Mouse (Mus musculus): ENCODE measurements around the gene Tmem132b. TPM values are rescaled to one million over a fixed set of nuclear protein-coding genes. Genes with fewer than 3 reads are reported as not detected.
"Not testable (repeated sequence)": the region's sequence is repeated elsewhere in the genome, so short reads cannot be mapped to it uniquely, and the experiment has no call there.

The Tmem132b gene
- polyA plus RNA-seq, 1 experiment, result 0.01 TPM

GRCm38 (mm10) chr5:125486088-125486487 lies 45.5 kb upstream of the Tmem132b start:
- no peak overlapping the region for H3K4me3 ChIP-seq
- no peak overlapping the region for H3K4me2 ChIP-seq (ENCODE audit: low read depth)
- TF ChIP-seq REST (IDR thresholded peaks at IDR 0.05; ENCODE audit: insufficient read depth, insufficient read length), result no peak
- TF ChIP-seq USF1 (IDR thresholded peaks at IDR 0.05; ENCODE audit: low read depth), result no peak
- no peak for TF ChIP-seq MYOG (IDR thresholded peaks at IDR 0.05; ENCODE audit: control insufficient read depth in 1 of 3, insufficient read depth in 1 of 3, insufficient read length in 2 of 3, low read depth in 2 of 3)
- TF ChIP-seq CEBPB (IDR thresholded peaks at IDR 0.05; ENCODE audit: insufficient read depth, poor library complexity, severe bottlenecking), result no peak
- TF ChIP-seq MAX (IDR thresholded peaks at IDR 0.05; ENCODE audit: low read depth), result no peak
- TF ChIP-seq E2F4 (IDR thresholded peaks at IDR 0.05; ENCODE audit: insufficient read depth), result no peak
- no peak for TF ChIP-seq TCF3 (IDR thresholded peaks at IDR 0.05; ENCODE audit: insufficient read length, low read depth)
- TF ChIP-seq MYOD1 (IDR thresholded peaks at IDR 0.05; ENCODE audit: control insufficient read depth in 1 of 3, insufficient read length in 2 of 3, low read depth in 2 of 3), result no peak
- no peak for TF ChIP-seq SRF (IDR thresholded peaks at IDR 0.05; ENCODE audit: control insufficient read depth, insufficient read length, low read depth)
- TF ChIP-seq POLR2AphosphoS2 (IDR thresholded peaks at IDR 0.05; ENCODE audit: insufficient read length, low read depth), result no peak
- peaks cover 21% of the 10 kb centered on the region for H3K79me2 ChIP-seq (ENCODE audit: control insufficient read depth, insufficient read depth)
- H3K27me3 ChIP-seq (ENCODE audit: control insufficient read depth, insufficient read depth, insufficient read length), result no peaks in the 10 kb centered on the region
- H3ac ChIP-seq (ENCODE audit: control insufficient read depth, insufficient read length), result no peak overlapping the region
- H3K36me3 ChIP-seq (ENCODE audit: control insufficient read depth, insufficient read depth), result peaks cover 40% of the 10 kb centered on the region

- Histone ChIP-seq H3K4me2 (ENCODE audit: low read depth) (no peak overlapping the region), H3K79me2 (ENCODE audit: control insufficient read depth, insufficient read depth) (peaks cover 6% of the 10 kb centered on the region), H3K27me3 (ENCODE audit: control insufficient read depth, insufficient read depth, insufficient read length) (no peaks in the 10 kb centered on the region), H3K36me3 (ENCODE audit: control insufficient read depth, insufficient read depth) (peaks cover 35% of the 10 kb centered on the region), H3K4me3 (no peak overlapping the region), H3ac (ENCODE audit: control insufficient read depth, insufficient read length) (no peak overlapping the region)
- peak in 1 of 3 experiments; percentile 34 for TF ChIP-seq MYOD1 (IDR thresholded peaks at IDR 0.05; ENCODE audit: control insufficient read depth in 1 of 3, insufficient read length in 2 of 3, low read depth in 2 of 3)
- peak in 1 of 3 experiments; percentile 56 for TF ChIP-seq MYOG (IDR thresholded peaks at IDR 0.05; ENCODE audit: control insufficient read depth in 1 of 3, insufficient read depth in 1 of 3, insufficient read length in 2 of 3, low read depth in 2 of 3)
- TF ChIP-seq POLR2AphosphoS2 (IDR thresholded peaks at IDR 0.05; ENCODE audit: insufficient read length, low read depth), result no peak
- TF ChIP-seq USF1 (IDR thresholded peaks at IDR 0.05; ENCODE audit: low read depth), result no peak
- peak; percentile 6 for TF ChIP-seq POLR2A (IDR thresholded peaks at IDR 0.05; ENCODE audit: insufficient read length, low read depth)
- TF ChIP-seq TCF12 (IDR thresholded peaks at IDR 0.05; ENCODE audit: insufficient read depth, poor library complexity, severe bottlenecking), result no peak
Measured at GRCm38 (mm10) chr5:125487375-125488115, 44.0 kb upstream of the Tmem132b start.

- Histone ChIP-seq H3K36me3 (ENCODE audit: control insufficient read depth, insufficient read depth) (peaks cover 30% of the 10 kb centered on the region), H3K4me2 (ENCODE audit: low read depth) (no peak overlapping the region), H3ac (ENCODE audit: control insufficient read depth, insufficient read length) (no peak overlapping the region), H3K79me2 (ENCODE audit: control insufficient read depth, insufficient read depth) (peaks cover 6% of the 10 kb centered on the region), H3K4me3 (no peak overlapping the region), H3K27me3 (ENCODE audit: control insufficient read depth, insufficient read depth, insufficient read length) (no peaks in the 10 kb centered on the region)
- TF ChIP-seq MYOG (IDR thresholded peaks at IDR 0.05; ENCODE audit: control insufficient read depth in 1 of 3, insufficient read depth in 1 of 3, insufficient read length in 2 of 3, low read depth in 2 of 3), result no peak
- TF ChIP-seq REST (IDR thresholded peaks at IDR 0.05; ENCODE audit: insufficient read depth, insufficient read length), result no peak
- no peak for TF ChIP-seq CEBPB (IDR thresholded peaks at IDR 0.05; ENCODE audit: insufficient read depth, poor library complexity, severe bottlenecking)
- no peak for TF ChIP-seq MAX (IDR thresholded peaks at IDR 0.05; ENCODE audit: low read depth)
- TF ChIP-seq TCF3 (IDR thresholded peaks at IDR 0.05; ENCODE audit: insufficient read length, low read depth), result no peak
- no peak for TF ChIP-seq USF1 (IDR thresholded peaks at IDR 0.05; ENCODE audit: low read depth)
- no peak for TF ChIP-seq POLR2A (IDR thresholded peaks at IDR 0.05; ENCODE audit: insufficient read length, low read depth)
- no peak for TF ChIP-seq SRF (IDR thresholded peaks at IDR 0.05; ENCODE audit: control insufficient read depth, insufficient read length, low read depth)
- no peak for TF ChIP-seq TCF12 (IDR thresholded peaks at IDR 0.05; ENCODE audit: insufficient read depth, poor library complexity, severe bottlenecking)
- no peak for TF ChIP-seq POLR2AphosphoS2 (IDR thresholded peaks at IDR 0.05; ENCODE audit: insufficient read length, low read depth)
- no peak for TF ChIP-seq MYOD1 (IDR thresholded peaks at IDR 0.05; ENCODE audit: control insufficient read depth in 1 of 3, insufficient read length in 2 of 3, low read depth in 2 of 3)
- TF ChIP-seq E2F4 (IDR thresholded peaks at IDR 0.05; ENCODE audit: insufficient read depth), result no peak
Measured at GRCm38 (mm10) chr5:125488116-125488455, 43.5 kb upstream of the Tmem132b start.

GRCm38 (mm10) chr5:125488953-125489352 lies 42.6 kb upstream of the Tmem132b start:
- H3K27me3 ChIP-seq (ENCODE audit: control insufficient read depth, insufficient read depth, insufficient read length); H3K4me3 ChIP-seq; H3K4me2 ChIP-seq (ENCODE audit: low read depth); H3ac ChIP-seq (ENCODE audit: control insufficient read depth, insufficient read length); H3K79me2 ChIP-seq (ENCODE audit: control insufficient read depth, insufficient read depth): not testable (repeated sequence)
- peaks cover 25% of the 10 kb centered on the region for H3K36me3 ChIP-seq (ENCODE audit: control insufficient read depth, insufficient read depth)

GRCm38 (mm10) chr5:125491107-125491506 lies 40.5 kb upstream of the Tmem132b start:
- Histone ChIP-seq H3K4me3 (no peak overlapping the region), H3K36me3 (ENCODE audit: control insufficient read depth, insufficient read depth) (peaks cover 18% of the 10 kb centered on the region), H3K27me3 (ENCODE audit: control insufficient read depth, insufficient read depth, insufficient read length) (no peaks in the 10 kb centered on the region), H3K79me2 (ENCODE audit: control insufficient read depth, insufficient read depth) (peaks cover 3% of the 10 kb centered on the region), H3K4me2 (ENCODE audit: low read depth) (no peak overlapping the region), H3ac (ENCODE audit: control insufficient read depth, insufficient read length) (no peak overlapping the region)
- TF ChIP-seq POLR2A (IDR thresholded peaks at IDR 0.05; ENCODE audit: insufficient read length, low read depth) (no peak), MAX (IDR thresholded peaks at IDR 0.05; ENCODE audit: low read depth) (no peak), TCF12 (IDR thresholded peaks at IDR 0.05; ENCODE audit: insufficient read depth, poor library complexity, severe bottlenecking) (no peak), USF1 (IDR thresholded peaks at IDR 0.05; ENCODE audit: low read depth) (no peak), MYOG (IDR thresholded peaks at IDR 0.05; ENCODE audit: control insufficient read depth in 1 of 3, insufficient read depth in 1 of 3, insufficient read length in 2 of 3, low read depth in 2 of 3) (no peak), REST (IDR thresholded peaks at IDR 0.05; ENCODE audit: insufficient read depth, insufficient read length) (no peak), SRF (IDR thresholded peaks at IDR 0.05; ENCODE audit: control insufficient read depth, insufficient read length, low read depth) (no peak), POLR2AphosphoS2 (IDR thresholded peaks at IDR 0.05; ENCODE audit: insufficient read length, low read depth) (no peak), TCF3 (IDR thresholded peaks at IDR 0.05; ENCODE audit: insufficient read length, low read depth) (no peak), CEBPB (IDR thresholded peaks at IDR 0.05; ENCODE audit: insufficient read depth, poor library complexity, severe bottlenecking) (no peak), E2F4 (IDR thresholded peaks at IDR 0.05; ENCODE audit: insufficient read depth) (no peak), MYOD1 (IDR thresholded peaks at IDR 0.05; ENCODE audit: control insufficient read depth in 1 of 3, insufficient read length in 2 of 3, low read depth in 2 of 3) (no peak)
